Mouse (Mus musculus) yolk sac, embryonic 10.5 days (tissue): ENCODE data around the gene Bub1b.

Experiments used
- DNase-seq: peaks from one replicate; pipeline ENCODE4 v3.0.0-alpha.2; 2017; ENCODE audit warnings: low spot score

Gene Bub1b

DNA sequence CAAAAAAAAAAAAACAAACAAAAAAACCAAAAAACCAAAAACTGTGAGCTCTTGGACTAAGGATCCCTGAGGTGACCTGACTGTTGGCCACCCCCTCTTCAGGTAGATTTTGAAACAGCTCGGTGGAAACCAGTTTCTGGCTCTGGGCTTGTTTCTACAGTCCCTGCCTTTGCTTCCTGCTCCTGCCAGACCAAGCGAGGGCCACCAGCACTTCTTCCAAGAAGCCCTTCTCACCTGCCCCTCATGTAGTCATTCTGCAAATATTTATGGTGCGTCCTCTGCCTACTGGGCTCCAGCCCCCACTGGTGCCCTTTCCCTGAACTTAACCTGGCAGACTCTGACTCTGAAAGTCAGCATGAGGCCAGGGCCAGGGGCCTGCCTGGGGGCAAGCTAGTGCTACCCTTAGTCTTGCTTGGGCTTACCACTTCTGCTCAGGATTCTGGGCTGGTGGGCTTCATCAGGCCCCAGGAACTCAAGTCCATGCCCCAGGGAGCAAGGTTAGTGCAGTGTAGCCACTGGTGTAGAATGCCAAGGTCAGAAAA, 67.0 kb downstream of the Bub1b start:
- DNase-seq, result no peak

DNA sequence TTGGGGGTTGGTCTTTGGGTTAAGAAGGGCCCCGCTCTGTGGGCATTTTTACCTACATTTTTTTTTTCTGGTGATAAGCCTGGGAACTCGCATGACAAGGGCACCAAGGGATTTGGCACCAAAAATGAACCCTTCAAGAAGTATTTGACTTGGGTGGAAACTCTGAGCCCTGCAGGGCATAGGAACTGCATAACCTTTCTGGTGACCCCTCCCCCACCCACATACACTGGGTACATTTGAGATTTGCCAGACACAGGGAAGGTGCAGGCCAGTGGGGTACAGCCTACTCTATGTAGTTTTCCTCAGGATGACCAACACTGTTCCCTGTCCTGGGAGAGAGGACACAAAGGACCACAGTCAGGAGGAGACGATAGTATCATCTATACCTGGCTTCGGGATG, 67.6 kb downstream of the Bub1b start:
- DNase-seq, result no peak

DNA sequence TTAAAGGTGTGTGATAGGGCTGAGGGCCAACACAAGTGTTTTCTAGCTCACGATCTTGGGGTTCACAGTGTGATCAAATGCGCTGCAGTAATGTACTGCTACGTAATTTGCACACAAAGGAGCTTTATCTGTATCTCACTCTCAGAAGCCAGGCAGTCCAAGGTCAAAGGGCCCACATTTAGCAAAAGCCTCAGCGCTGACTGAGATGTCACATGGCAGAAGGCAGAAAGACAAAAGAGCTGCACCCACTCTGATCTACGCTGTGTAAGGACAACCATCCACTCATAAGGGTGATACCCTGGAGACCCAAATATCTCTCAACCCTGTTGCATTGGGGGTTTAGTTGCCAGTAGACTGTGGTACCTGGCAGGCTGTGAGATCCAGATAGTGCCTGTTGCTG, 69.2 kb downstream of the Bub1b start:
- DNase-seq, result no peak

DNA sequence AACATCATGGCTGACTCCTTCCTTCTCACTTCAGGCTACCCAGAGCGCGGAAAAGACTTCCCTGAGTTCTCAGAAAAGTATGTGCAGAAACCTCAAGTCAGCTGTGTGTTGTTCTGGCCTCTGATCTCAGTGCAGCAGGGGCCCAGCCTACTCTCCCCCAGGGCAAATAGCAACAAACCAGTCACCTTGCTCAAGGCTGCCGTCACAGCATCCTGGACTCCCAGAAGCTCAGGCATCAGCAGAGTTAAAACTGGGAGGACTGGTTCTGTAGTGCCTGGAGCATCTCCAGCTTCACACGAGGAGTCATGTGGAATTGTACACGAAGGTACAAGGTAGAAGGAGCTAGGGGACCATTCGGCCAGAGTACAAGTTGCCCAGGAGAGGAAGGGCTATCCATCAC, 71.2 kb downstream of the Bub1b start:
- DNase-seq, result no peak

DNA sequence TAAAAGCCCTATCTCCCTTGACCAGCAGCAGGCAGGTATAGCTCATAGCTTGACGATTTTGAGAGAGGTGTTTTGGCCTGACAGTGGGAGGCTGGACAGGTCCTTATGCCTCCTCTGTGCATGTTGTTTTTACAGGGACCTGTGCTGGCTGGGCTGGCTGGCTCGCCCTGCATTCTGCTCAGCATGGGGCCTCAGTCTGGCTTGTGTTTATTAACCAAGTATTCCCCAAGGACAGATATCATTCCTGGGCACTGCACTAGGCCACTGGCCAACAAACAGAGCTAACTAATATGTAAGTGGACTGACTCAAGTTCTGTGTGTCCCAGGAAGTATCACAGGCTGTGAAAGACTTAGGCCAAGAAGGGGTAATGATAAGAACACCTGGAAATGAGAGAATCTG, 71.8 kb downstream of the Bub1b start:
- DNase-seq, result no peak

DNA sequence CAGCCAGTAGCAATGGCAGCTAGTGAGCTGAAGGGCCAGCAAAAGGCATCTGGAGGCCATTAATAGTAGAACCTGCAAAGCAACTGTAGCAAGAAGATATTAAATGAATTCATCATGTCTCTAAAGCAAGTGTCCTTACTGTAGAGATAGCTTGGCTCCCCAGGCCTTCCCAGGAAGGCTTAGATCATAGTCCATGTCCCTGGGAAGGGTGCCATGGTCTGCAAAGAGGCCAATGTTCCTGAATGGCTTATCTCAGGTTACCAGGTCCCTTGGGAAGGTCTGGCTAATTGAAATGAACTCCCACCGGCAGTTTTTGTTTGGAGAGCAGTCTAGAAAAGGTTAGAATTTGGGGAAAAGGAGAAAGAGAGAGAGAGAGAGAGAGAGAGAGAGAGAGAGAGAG, 73.7 kb downstream of the Bub1b start:
- no peak for DNase-seq

DNA sequence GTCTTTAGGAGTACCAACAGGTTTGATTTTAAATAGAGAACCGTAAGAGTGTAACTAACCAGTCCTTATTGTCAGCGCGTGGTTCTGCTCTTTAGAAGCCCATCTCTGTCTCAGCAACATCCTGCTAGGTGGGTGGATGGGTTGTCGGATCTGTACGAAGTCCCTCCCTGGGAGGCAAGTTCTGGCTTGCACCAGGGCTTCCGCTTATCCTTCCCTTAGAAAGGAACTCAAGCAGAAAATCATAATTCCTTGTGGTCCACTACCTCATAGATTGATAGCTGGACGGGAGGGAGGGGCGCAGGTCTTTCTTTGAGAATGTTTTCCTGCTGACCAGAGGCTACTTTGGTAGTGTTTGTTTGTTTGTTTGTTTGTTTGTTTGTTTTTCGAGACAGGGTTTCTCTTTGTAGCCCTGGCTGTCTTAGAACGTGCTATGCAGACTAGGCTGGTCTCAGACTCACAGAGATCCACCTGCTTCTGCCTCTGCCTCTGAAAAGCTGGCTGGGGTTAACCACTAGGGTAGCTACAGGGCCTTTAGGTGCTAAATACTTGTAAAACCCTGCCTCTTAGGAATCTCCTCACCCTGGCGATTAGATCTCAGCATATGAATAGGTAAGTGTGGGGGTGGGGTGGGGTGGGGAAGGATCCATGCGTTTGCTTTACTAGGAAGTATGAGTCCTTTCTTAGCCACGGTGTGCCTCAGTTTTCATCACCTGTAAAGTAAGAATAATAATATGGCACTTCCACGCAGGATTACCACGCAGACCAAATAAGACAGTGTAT, 75.9 kb downstream of the Bub1b start:
- DNase-seq, result no peak

DNA sequence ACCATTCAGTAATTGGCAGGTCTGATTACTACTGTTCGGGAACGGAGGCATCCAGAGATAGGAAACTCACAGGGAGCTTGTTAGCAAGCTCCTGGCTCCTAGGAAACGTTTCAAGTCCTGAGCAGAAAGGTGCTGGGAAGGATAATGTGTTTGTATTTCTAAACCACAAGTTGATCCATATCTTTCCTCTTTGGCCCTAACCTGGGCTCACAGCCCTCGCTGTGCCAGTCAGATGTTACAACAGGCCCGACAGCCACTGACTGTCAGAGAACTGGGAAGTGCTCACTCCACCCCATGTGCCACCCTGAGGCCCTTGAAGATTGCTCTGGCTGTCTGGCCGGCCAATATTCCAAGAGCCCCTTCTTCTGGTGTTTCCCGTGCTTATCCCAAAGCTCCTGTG, 76.5 kb downstream of the Bub1b start:
- no peak for DNase-seq

DNA sequence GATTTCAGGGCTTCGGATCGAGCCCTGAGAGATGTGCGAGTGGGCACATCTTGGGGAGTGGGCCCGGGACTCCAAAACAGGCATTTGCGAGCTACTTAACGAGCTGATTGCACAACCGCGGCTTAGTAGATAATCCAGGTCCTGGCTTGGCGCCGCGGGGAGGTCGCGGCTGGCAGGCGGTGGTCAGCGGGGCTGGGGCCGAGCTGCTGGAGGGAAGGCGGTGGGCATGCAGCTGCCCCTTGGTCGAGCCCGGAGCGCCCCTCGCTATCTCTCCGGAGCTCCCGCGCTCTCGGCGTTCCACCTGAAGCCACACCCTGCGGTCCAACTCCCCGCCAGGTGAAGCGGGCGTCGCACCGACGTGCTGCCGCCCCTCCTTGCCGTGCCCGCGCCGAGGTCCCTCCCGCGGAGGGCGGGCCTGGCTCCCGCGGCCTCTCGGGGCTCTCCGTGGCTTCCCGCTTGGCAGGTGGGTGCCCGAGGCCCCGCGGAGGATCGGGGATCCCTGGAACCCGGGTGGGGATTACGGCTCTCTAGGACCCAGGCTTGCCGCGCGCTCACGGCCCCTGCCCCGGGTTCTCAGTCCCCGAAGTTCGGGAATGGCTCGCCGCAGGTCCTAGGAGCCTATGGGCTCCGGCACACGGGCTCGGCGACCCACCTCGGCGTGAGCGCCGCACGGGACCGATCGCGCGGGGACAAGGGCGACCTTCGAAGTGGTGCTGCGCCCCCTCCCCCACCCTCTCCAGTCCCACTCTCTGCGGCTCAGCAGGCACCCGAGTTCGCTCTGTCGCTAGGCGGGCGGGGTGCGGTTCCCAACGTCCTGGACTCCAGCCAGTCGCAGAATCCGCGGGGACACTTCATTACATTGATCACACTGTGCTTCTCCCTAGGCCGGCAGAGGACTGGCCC, 79.1 kb downstream of the Bub1b start:
- peak; percentile 46 for DNase-seq

DNA sequence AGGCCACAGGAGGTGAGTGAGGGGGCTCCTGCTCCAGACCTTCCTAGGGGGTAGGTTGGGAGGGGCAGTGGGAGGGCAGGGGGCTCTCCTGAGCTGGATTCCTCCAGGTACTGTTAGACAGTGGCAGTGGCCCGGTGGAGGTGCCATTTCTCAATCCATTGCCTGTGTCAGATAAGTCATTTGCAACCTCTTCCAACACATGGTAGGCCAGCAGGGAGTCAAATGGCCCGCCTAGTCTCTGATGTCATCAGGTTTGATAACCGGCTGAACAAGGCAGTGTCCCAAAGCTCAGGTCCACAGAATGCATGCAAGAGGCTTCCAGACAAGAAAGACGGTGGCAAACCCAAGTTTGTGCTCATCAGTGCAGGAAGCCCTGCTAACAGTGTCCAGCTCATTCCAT, 79.8 kb downstream of the Bub1b start:
- peak; percentile 70 for DNase-seq

DNA sequence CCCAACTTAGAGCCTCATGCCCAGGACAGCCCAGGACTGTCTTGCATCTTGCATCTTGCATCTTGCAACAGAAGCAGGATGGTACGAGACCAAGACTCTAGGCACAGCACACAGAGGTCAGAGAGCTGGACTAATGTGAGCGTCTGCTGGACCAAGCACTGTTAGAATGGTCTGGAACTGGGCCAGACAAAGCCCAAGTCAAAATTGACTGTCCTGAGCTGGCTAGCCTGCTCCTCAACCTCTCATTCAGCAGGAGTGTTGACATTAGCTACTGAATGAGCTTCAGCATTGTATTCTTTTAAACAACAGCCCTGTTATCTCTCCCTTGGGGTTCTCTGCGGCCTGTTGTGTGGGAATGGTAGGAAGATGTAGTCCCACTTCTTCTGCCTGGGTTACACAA, 81.6 kb downstream of the Bub1b start:
- DNase-seq, result no peak

DNA sequence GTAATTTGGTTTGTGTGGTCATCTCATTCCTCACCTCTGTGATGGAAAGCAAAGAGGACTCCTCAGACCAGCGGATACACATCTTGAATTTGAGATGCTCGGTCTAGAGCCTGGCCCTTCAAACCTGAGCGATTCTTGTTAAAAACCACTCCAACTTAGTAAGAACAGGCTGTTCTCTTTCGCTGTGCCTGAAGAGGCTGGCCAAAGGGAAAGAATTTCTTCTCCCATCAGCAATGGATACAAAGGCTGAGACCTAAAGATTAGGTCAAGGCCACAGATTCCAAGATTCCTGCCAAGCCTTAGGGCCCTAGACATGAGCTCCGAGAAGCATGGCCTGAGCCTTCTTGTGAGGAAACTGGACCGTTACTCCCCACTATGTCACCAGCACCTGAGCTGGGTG, 82.9 kb downstream of the Bub1b start:
- no peak for DNase-seq

DNA sequence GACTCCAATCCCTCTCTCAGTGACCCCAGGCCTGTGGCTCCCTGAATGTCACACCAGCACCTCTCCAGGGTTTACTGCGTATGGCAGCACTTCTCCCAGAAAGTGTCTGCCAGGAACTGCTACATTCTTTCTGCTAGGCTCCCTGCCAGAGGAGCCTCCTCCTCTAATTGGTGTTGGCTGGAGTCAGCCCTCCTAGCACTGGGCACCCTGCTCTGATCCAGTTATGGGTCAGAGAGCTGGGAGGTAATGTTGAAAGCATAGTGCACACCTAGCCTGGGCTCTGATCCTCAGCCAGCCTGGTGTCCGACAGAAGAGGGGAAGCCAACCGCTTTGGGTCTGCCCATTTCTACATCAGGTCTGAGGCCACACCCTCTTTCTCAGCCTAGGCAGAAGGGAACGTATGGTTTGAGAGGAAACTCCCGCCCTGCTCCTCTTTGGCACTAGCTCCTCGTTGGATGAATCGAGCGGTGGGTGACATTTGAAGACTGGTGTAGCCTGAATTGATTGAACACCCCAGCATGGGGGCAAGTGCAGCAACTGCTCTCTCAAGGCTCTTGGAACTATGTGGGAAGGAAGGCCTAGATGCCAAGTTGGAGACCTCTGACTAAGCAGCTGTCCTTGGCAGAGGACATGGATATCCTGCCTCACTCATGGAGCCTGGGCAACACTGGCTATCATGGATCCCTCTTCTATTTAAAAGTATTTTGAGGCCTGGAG, 84.7 kb downstream of the Bub1b start:
- DNase-seq, result no peak

DNA sequence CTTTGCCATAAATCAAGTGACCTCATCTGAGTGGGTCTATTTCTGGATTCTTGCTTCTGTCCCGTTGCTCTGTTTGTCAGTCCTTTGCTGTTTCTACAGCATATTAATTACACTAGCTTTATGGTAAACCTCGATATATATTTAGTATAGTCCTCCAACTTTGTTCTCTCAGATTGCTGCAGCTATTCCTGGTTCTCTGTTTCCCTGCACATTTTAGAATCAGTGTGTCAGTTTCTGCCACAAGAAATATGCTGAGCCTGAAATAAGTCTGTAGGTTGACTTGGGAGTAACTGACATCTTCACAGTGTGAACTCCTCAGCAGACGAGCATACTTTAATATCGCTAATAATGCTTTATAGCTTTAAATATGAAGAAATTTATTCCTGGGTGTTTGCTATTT, 87.1 kb downstream of the Bub1b start:
- no peak for DNase-seq

DNA sequence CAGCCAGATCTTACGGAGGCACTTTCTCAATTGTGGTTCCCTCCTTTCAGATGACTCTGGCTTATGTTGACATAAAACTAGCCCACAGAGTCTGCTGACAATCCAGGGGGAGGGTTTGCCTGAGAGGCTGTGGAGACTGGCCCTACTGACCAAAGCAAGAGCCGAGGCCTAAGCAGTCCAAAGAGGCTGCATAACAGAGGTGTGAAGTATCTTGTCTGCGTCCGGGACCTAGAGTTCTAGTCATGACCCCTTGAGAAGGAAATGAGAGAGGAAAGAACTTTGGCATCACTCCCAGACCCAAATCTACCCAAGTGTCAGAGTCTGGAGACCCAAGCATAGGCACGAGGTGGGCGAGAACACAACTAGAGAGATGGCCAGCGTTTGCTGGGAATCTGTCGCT, 88.7 kb downstream of the Bub1b start:
- DNase-seq, result no peak

DNA sequence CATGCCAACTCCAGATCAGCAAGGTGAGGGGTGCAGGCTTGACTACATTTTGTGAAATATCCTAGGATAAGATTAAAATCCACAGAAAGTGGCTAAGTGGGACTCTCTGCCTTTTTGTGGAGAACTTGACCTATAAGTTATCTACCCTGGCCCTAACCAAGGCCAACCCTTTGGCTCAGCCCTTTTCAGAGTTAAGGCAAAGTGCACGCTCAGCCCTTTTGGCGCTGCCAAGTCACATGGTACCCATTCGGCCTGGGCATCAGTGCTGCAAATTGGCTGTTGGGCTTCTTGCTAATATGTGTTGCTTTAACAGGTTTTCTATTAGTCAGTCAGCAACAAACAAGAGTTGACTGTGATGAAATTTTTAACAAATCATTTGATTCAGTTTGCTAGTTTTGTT, 89.8 kb downstream of the Bub1b start:
- no peak for DNase-seq

DNA sequence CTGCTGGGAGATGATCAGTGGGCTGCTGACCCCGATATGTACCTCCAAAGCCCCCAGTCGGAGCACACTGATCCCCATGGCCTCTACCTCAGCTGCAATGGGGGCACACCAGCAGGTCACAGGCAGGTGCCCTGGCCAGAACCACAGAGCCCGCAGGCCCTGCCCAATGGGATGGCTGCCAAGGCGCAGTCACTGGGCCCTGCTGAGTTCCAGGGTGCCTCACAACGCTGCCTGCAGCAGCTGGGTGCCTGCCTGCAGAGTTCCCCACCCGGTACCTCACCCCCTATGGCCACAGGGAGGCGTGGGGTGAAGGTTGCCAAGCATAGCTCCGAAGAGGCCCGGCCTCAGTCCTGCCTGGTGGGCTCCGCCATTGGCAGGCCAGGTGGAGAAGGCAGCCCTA, 91.9 kb downstream of the Bub1b start:
- no peak for DNase-seq
